Mouse (Mus musculus) adrenal gland, adult 2 months (tissue): ENCODE results near the gene Nos1. TPM values are rescaled to one million over a fixed set of nuclear protein-coding genes. Genes with fewer than 3 reads are reported as not detected.

Source experiments
- DNase-seq: peaks from one replicate; pipeline ENCODE4 v3.0.0; 2021
- polyA plus RNA-seq: library from polyadenylated mRNA; depleted of rRNA; stranded (reverse); fragments of >200 nt; gene quantifications from 2 replicates; pipeline ENCODE4 v1.2.3, GENCODE M21; 2012
- total RNA-seq, 2 experiments: library from RNA; stranded (reverse); gene quantifications; 2 replicates each; pipeline ENCODE4 v1.2.3; 2021

The Nos1 gene
- total and polyA plus RNA-seq, 3 experiments = 0.13 to 0.35 (median 0.24) TPM

GRCm38 (mm10) chr5:117898055-117898806 lies 117.4 kb downstream of the Nos1 start:
- DNase-seq = no peak

- DNase-seq = no peak
Observed at GRCm38 (mm10) chr5:117899361-117899760, 118.5 kb downstream of the Nos1 start.

- DNase-seq = no peak
Observed at GRCm38 (mm10) chr5:117900921-117901705, 120.3 kb downstream of the Nos1 start.

GRCm38 (mm10) chr5:117903534-117903933 lies 122.7 kb downstream of the Nos1 start:
- DNase-seq = no peak

GRCm38 (mm10) chr5:117905728-117906127 lies 124.9 kb downstream of the Nos1 start:
- DNase-seq = no peak

GRCm38 (mm10) chr5:117909524-117909923 lies 128.7 kb downstream of the Nos1 start:
- no peak for DNase-seq

GRCm38 (mm10) chr5:117916349-117916748 lies 135.5 kb downstream of the Nos1 start:
- DNase-seq = no peak

- DNase-seq = no peak
Observed at GRCm38 (mm10) chr5:117916906-117917305, 136.1 kb downstream of the Nos1 start.

GRCm38 (mm10) chr5:117921786-117922528 lies 141.1 kb downstream of the Nos1 start:
- no peak for DNase-seq

- no peak for DNase-seq
Observed at GRCm38 (mm10) chr5:117923688-117924087, 142.9 kb downstream of the Nos1 start.

- no peak for DNase-seq
Observed at GRCm38 (mm10) chr5:117928553-117928952, 147.7 kb downstream of the Nos1 start.

- DNase-seq = no peak
Observed at GRCm38 (mm10) chr5:117932222-117932621, 151.4 kb downstream of the Nos1 start.

GRCm38 (mm10) chr5:117932862-117933261 lies 152.0 kb downstream of the Nos1 start:
- peak; percentile 78 for DNase-seq

- DNase-seq = no peak
Observed at GRCm38 (mm10) chr5:117936346-117936745, 155.5 kb downstream of the Nos1 start.

GRCm38 (mm10) chr5:117937186-117937585 lies 156.4 kb downstream of the Nos1 start:
- no peak for DNase-seq

GRCm38 (mm10) chr5:117938182-117938581 lies 157.3 kb downstream of the Nos1 start:
- DNase-seq = peak; percentile 68

- no peak for DNase-seq
Observed at GRCm38 (mm10) chr5:117939402-117939801, 158.6 kb downstream of the Nos1 start.

- no peak for DNase-seq
Observed at GRCm38 (mm10) chr5:117941552-117941951, 160.7 kb downstream of the Nos1 start.

- peak; percentile 32 for DNase-seq
Observed at GRCm38 (mm10) chr5:117946605-117947004, 165.8 kb downstream of the Nos1 start.

GRCm38 (mm10) chr5:117949393-117949792 lies 168.6 kb downstream of the Nos1 start:
- DNase-seq = no peak

GRCm38 (mm10) chr5:117953893-117954292 lies 173.1 kb downstream of the Nos1 start:
- no peak for DNase-seq

GRCm38 (mm10) chr5:117954429-117954828 lies 173.6 kb downstream of the Nos1 start:
- DNase-seq = no peak
